Mouse (Mus musculus): ENCODE data around the gene Myl4.

The Myl4 gene

GRCm38 (mm10) chr11:104572091-104572490 lies 21.6 kb downstream of the Myl4 start:
- no peak for DNase-seq

- DNase-seq, result no peak
Observed at GRCm38 (mm10) chr11:104572566-104572965, 22.1 kb downstream of the Myl4 start.

- no peak for DNase-seq
Observed at GRCm38 (mm10) chr11:104576772-104577612, 26.5 kb downstream of the Myl4 start.

- no peak for DNase-seq
Observed at GRCm38 (mm10) chr11:104578074-104578473, 27.6 kb downstream of the Myl4 start.

GRCm38 (mm10) chr11:104579084-104579483 lies 28.6 kb downstream of the Myl4 start:
- DNase-seq, result no peak

GRCm38 (mm10) chr11:104579575-104579974 lies 29.1 kb downstream of the Myl4 start:
- DNase-seq, result no peak

GRCm38 (mm10) chr11:104580091-104580490 lies 29.6 kb downstream of the Myl4 start:
- no peak for DNase-seq

GRCm38 (mm10) chr11:104580606-104581005 lies 30.1 kb downstream of the Myl4 start:
- DNase-seq, result no peak

GRCm38 (mm10) chr11:104581446-104582307 lies 31.2 kb downstream of the Myl4 start:
- no peak for DNase-seq

GRCm38 (mm10) chr11:104582308-104582606 lies 31.8 kb downstream of the Myl4 start:
- no peak for DNase-seq

GRCm38 (mm10) chr11:104582630-104583364 lies 32.3 kb downstream of the Myl4 start:
- no peak for DNase-seq

GRCm38 (mm10) chr11:104585495-104585894 lies 35.0 kb downstream of the Myl4 start:
- DNase-seq, result no peak

GRCm38 (mm10) chr11:104587904-104588303 lies 37.4 kb downstream of the Myl4 start:
- DNase-seq, result no peak

- DNase-seq, result no peak
Observed at GRCm38 (mm10) chr11:104588513-104588912, 38.0 kb downstream of the Myl4 start.

GRCm38 (mm10) chr11:104589570-104589969 lies 39.1 kb downstream of the Myl4 start:
- DNase-seq, result no peak

- DNase-seq, result peak; percentile 88
Observed at GRCm38 (mm10) chr11:104590148-104590547, 39.7 kb downstream of the Myl4 start.

GRCm38 (mm10) chr11:104592066-104592835 lies 41.8 kb downstream of the Myl4 start:
- no peak for DNase-seq

- DNase-seq, result no peak
Observed at GRCm38 (mm10) chr11:104596365-104596764, 45.9 kb downstream of the Myl4 start.

- no peak for DNase-seq
Observed at GRCm38 (mm10) chr11:104599265-104599945, 48.9 kb downstream of the Myl4 start.

- no peak for DNase-seq
Observed at GRCm38 (mm10) chr11:104600675-104601074, 50.2 kb downstream of the Myl4 start.

- DNase-seq, result no peak
Observed at GRCm38 (mm10) chr11:104604192-104604591, 53.7 kb downstream of the Myl4 start.

Measured in embryo, embryonic 11 days (tissue).